9 mouse cellular contexts compared by ENCODE assay signal in the genomic region with DNA sequence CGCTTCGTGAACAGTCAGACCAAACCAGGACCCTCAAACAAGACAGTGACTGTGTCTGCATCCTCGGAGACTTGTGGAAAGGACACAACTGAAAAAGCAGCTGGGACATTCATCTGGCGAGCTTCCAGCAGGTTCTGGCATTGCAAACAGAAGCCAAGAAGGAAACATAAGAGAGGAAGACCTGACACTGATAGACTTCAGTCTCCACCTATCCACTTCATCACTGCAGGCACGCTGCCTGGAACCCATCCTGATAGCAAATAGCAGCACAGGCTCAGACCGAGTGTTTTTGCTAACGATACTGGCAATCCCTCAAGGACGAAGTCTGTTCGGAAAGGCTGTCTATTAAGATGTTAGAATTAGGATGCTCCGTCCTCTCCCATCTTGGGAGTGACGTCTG.
A peak's percentile ranks its signal among the peaks of the same experiment; 100 is the strongest.
DNase-seq lines count a peak whose midpoint lies in the region; ATAC-seq lines count a peak whose summit lies in the region.
"Had no signal": no experiment of that assay in that cellular context is flagged by ENCODE, and none has a peak within 500 bp of the region (broad histone marks: within the 10 kb centered on the region; RNA-seq: fewer than 3 reads in every experiment).

No protein-coding gene starts in this region.

- H3K9me3 ChIP-seq in kidney, embryonic 14.5 days (ENCODE audit: control insufficient read depth, low read length): peaks cover 5% of the 10 kb centered on the region

- H3K27me3 ChIP-seq in kidney, embryonic 14.5 days (ENCODE audit: control insufficient read depth, insufficient read depth, low read length): no peaks in the 10 kb centered on the region
- H3K27me3 ChIP-seq: embryonic facial prominence, embryonic 13.5 days had no signal

- peak; percentile 10 to 39 for DNase-seq in adrenal gland, adult (ENCODE audit: inconsistent age in 2 of 2, low spot score in 1 of 2)
- no peak for DNase-seq in adrenal gland, adult 8-10 months
- DNase-seq in kidney, postnatal 10 days: peak; percentile 28
- peak; percentile 14 for DNase-seq in cerebellum, adult 9-10 months
- peak; percentile 33 to 51 for DNase-seq in layer of hippocampus, postnatal 14 days (ENCODE audit: low spot score in 2 of 2)
- no peak for DNase-seq in B cell, adult 2 months
- no peak for DNase-seq in urinary bladder, adult 2 months (ENCODE audit: low spot score)

- 82% methylated on average over 11 of the region's 11 CpGs for WGBS in kidney, embryonic 14.5 days

- H3K27ac ChIP-seq in kidney, embryonic 14.5 days (ENCODE audit: low read depth, low read length): no peak overlapping the region
- H3K27ac ChIP-seq: embryonic facial prominence, embryonic 13.5 days had no signal

- H3K4me3 ChIP-seq in kidney, embryonic 14.5 days (ENCODE audit: low read length): no peak overlapping the region
- H3K4me3 ChIP-seq: embryonic facial prominence, embryonic 13.5 days had no signal

- no peak for ATAC-seq in kidney, embryonic 14.5 days (ENCODE audit: low FRiP score, low TSS enrichment)

- H3K36me3 ChIP-seq in kidney, embryonic 14.5 days (ENCODE audit: control insufficient read depth, insufficient read depth, low read length): no peaks in the 10 kb centered on the region
- H3K36me3 ChIP-seq: embryonic facial prominence, embryonic 13.5 days had no signal

- no peak overlapping the region for H3K4me2 ChIP-seq in kidney, embryonic 14.5 days (replicated peaks; ENCODE audit: low read depth, low read length)
- H3K4me2 ChIP-seq: embryonic facial prominence, embryonic 13.5 days had no signal

- H3K4me1 ChIP-seq in kidney, embryonic 14.5 days (ENCODE audit: control insufficient read depth, insufficient read depth, low read length): no peaks in the 10 kb centered on the region
- H3K4me1 ChIP-seq: embryonic facial prominence, embryonic 13.5 days had no signal

- no peak overlapping the region for H3K9ac ChIP-seq in kidney, embryonic 14.5 days (ENCODE audit: low read depth, low read length)
- H3K9ac ChIP-seq: embryonic facial prominence, embryonic 13.5 days had no signal

Comparison
In these comparisons a context has a peak if more than half of its experiments do, and no peak if none do; other contexts are left out.
1. DNase-seq: peak in adrenal gland, adult (2 of 2), kidney, postnatal 10 days (single experiment), cerebellum, adult 9-10 months (single experiment) and layer of hippocampus, postnatal 14 days (2 of 2); none in adrenal gland, adult 8-10 months (single experiment), B cell, adult 2 months (0 of 2) and urinary bladder, adult 2 months (single experiment).